Mouse (Mus musculus): Measurements from ENCODE around the gene Mst1. TPM values are rescaled to one million over a fixed set of nuclear protein-coding genes. Genes with fewer than 3 reads are reported as not detected.

Mst1 gene
- polyA plus RNA-seq, 1 experiment from 2014 or later, result 41.1 TPM

- Histone ChIP-seq H3K4me2 (no peak overlapping the region), H3K36me3 (replicated peaks) (peaks cover 81% of the 10 kb centered on the region), H3K9ac (no peak overlapping the region), H3K9me3 (replicated peaks) (no peaks in the 10 kb centered on the region), H3K27me3 (no peaks in the 10 kb centered on the region), H3K4me3 (replicated peaks) (no peak overlapping the region), H3K27ac (replicated peaks) (no peak overlapping the region), H3K4me1 (replicated peaks) (peaks cover 74% of the 10 kb centered on the region)
- ATAC-seq (ENCODE audit: insufficient read depth), result no peak
- 89% methylated on average over 15 of the region's 15 CpGs for WGBS (ENCODE audit: insufficient replicate concordance)
Measured at GRCm38 (mm10) chr9:108051184-108051930, 28.9 kb upstream of the Mst1 start.

GRCm38 (mm10) chr9:108051931-108052220 lies 28.4 kb upstream of the Mst1 start:
- no peak for ATAC-seq (ENCODE audit: insufficient read depth)
- Histone ChIP-seq H3K27ac (replicated peaks) (peak overlapping the region; percentile 53; the same call in 1 of the 2 replicates), H3K9me3 (replicated peaks) (no peaks in the 10 kb centered on the region), H3K4me2 (no peak overlapping the region), H3K4me3 (replicated peaks) (no peak overlapping the region), H3K4me1 (replicated peaks) (peaks cover 69% of the 10 kb centered on the region), H3K36me3 (replicated peaks) (peaks cover 81% of the 10 kb centered on the region), H3K9ac (no peak overlapping the region), H3K27me3 (no peaks in the 10 kb centered on the region)
- WGBS (ENCODE audit: insufficient replicate concordance), result 86% methylated on average over 4 of the region's 4 CpGs

GRCm38 (mm10) chr9:108052411-108052810 lies 27.8 kb upstream of the Mst1 start:
- peaks cover 63% of the 10 kb centered on the region for H3K4me1 ChIP-seq (replicated peaks)
- no peak for ATAC-seq (ENCODE audit: insufficient read depth)
- peak overlapping the region; percentile 53 for H3K27ac ChIP-seq (replicated peaks)
- H3K4me3 ChIP-seq (replicated peaks), result no peak overlapping the region
- no peaks in the 10 kb centered on the region for H3K27me3 ChIP-seq
- H3K9me3 ChIP-seq (replicated peaks), result no peaks in the 10 kb centered on the region
- WGBS (ENCODE audit: insufficient replicate concordance), result 66% methylated on average over 7 of the region's 7 CpGs
- peaks cover 81% of the 10 kb centered on the region for H3K36me3 ChIP-seq (replicated peaks)
- H3K9ac ChIP-seq, result 0 out of 2 replicates have a peak overlapping the region, but pooled peaks have one; percentile 23
- 0 out of 2 replicates have a peak overlapping the region, but pooled peaks have one; percentile 56 for H3K4me2 ChIP-seq

DNA sequence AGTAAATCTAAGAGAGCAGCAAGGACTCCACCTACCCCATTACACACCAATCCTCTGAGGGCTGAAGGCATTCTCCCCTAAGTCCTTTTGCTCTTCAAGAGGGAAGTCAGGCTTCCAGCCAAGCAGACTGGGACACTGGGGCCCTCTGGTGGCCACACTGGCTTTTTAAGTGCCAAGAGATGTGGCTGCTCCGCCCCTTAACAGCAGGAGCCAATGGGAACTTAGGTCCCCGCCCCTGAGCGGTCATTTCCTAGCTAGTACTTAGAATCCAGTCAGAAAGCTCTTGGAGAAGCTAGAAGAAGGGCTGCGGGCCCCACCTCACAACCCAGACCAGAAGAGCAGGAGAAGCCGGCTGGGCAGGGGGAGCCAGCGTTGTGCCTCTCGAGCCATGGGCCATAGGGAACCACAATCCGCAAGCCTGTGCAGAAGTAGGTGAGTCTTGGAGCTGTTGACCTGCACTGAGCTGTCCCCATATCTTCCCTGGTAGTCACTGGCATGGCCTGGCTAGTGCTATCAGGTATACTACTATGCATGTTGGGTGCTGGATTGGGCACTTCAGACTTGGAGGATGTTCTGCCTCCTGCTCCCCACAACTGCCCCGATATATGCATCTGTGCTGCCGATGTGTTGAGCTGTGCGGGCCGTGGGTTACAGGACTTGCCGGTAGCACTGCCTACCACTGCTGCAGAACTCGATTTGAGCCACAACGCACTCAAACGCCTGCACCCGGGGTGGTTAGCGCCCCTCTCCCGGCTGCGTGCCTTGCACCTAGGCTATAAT lies 27.2 kb upstream of the Mst1 start, which contains the start of gene Amigo3:
TSS of gene Amigo3 (plus strand) at position 275 of the 780 bp plus-strand sequence.
- Histone ChIP-seq H3K27me3 (no peaks in the 10 kb centered on the region), H3K9me3 (replicated peaks) (no peaks in the 10 kb centered on the region), H3K27ac (replicated peaks) (peak within 1 kb of the TSS; percentile 53), H3K4me3 (replicated peaks) (0 out of 2 replicates have a peak within 1 kb of the TSS, but pooled peaks have one; percentile 10), H3K36me3 (replicated peaks) (peaks cover 84% of the 10 kb centered on the region), H3K9ac (peak within 1 kb of the TSS; percentile 23; the same call in 1 of the 2 replicates), H3K4me2 (peak within 1 kb of the TSS; percentile 56), H3K4me1 (replicated peaks) (peaks cover 57% of the 10 kb centered on the region)
- peak; percentile 11 for ATAC-seq (ENCODE audit: insufficient read depth)
- WGBS (ENCODE audit: insufficient replicate concordance), result 51% methylated on average over 20 of the region's 20 CpGs

DNA sequence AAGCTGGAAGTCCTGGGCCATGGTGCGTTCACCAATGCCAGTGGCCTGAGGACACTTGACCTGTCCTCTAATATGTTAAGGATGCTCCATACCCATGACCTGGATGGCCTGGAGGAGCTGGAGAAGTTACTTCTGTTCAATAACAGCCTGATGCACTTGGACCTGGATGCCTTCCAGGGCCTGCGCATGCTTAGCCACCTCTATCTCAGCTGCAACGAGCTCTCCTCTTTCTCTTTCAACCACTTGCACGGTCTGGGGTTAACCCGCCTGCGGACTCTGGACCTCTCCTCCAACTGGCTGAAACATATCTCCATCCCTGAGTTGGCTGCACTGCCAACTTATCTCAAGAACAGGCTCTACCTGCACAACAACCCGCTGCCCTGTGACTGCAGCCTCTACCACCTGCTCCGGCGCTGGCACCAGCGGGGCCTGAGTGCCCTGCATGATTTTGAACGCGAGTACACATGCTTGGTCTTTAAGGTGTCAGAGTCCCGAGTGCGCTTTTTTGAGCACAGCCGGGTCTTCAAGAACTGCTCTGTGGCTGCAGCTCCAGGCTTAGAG lies 26.5 kb upstream of the Mst1 start:
- no peak overlapping the region for H3K27ac ChIP-seq (replicated peaks)

DNA sequence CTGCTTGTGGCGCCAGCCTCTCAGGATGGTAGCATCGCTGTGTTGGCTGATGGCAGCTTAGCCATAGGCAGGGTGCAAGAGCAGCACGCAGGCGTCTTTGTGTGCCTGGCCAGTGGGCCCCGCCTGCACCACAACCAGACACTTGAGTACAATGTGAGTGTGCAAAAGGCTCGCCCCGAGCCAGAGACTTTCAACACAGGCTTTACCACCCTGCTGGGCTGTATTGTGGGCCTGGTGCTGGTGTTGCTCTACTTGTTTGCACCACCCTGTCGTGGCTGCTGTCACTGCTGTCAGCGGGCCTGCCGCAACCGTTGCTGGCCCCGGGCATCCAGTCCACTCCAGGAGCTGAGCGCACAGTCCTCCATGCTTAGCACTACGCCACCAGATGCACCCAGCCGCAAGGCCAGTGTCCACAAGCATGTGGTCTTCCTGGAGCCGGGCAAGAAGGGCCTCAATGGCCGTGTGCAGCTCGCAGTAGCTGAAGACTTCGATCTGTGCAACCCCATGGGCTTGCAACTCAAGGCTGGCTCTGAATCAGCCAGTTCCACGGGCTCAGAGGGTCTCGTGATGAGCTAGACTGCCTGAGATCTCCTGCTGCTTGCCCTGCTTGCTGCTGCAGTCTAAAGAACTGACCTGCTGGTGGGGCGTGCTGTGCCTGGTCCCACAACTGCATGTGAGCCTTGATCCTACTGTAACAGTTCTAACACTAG lies 25.8 kb upstream of the Mst1 start:
- H3K36me3 ChIP-seq (replicated peaks), result peaks cover 98% of the 10 kb centered on the region
- peaks cover 48% of the 10 kb centered on the region for H3K4me1 ChIP-seq (replicated peaks)
- H3K4me3 ChIP-seq (replicated peaks), result no peak overlapping the region
- H3K27me3 ChIP-seq, result no peaks in the 10 kb centered on the region
- ATAC-seq (ENCODE audit: insufficient read depth), result no peak
- H3K9me3 ChIP-seq (replicated peaks), result no peaks in the 10 kb centered on the region
- no peak overlapping the region for H3K9ac ChIP-seq
- 88% methylated on average over 22 of the region's 22 CpGs for WGBS (ENCODE audit: insufficient replicate concordance)
- H3K4me2 ChIP-seq, result no peak overlapping the region
- H3K27ac ChIP-seq (replicated peaks), result no peak overlapping the region

More for the DNA sequence above, 26.5 kb upstream of the Mst1 start:
- Histone ChIP-seq H3K4me2 (0 out of 2 replicates have a peak overlapping the region, but pooled peaks have one; percentile 56), H3K27me3 (no peaks in the 10 kb centered on the region), H3K4me3 (replicated peaks) (no peak overlapping the region), H3K9me3 (replicated peaks) (no peaks in the 10 kb centered on the region), H3K9ac (no peak overlapping the region), H3K36me3 (replicated peaks) (peaks cover 91% of the 10 kb centered on the region), H3K4me1 (replicated peaks) (peaks cover 50% of the 10 kb centered on the region)
- ATAC-seq (ENCODE audit: insufficient read depth), result no peak
- WGBS (ENCODE audit: insufficient replicate concordance), result 91% methylated on average over 15 of the region's 15 CpGs

DNA sequence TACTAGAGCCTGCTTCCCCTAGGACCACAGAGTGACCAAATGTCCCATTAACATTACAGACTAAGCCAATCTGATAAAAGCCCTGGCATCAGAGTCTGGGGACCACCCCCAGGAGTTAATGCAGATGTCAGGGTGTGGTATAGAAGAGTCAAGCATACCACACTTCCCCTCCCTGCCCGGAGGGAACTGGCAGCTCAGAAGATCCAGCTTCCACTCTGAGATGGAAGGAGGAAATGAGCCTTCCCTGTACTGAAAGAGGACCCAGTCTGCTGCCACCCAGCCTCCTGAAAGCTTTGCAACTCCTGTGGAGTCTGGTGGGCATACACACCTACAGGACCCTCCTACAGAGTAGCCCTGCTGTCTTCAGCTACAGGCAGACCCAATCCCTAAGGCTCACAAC lies 25.2 kb upstream of the Mst1 start:
- peaks cover 100% of the 10 kb centered on the region for H3K36me3 ChIP-seq (replicated peaks)
- H3K4me2 ChIP-seq, result no peak overlapping the region
- H3K4me1 ChIP-seq (replicated peaks), result peaks cover 42% of the 10 kb centered on the region
- 48% methylated on average over 1 of the region's 1 CpGs for WGBS (ENCODE audit: insufficient replicate concordance)
- no peak for ATAC-seq (ENCODE audit: insufficient read depth)
- H3K9ac ChIP-seq, result no peak overlapping the region
- 0 out of 2 replicates have a peak overlapping the region, but pooled peaks have one; percentile 11 for H3K27ac ChIP-seq (replicated peaks)
- no peaks in the 10 kb centered on the region for H3K9me3 ChIP-seq (replicated peaks)
- H3K27me3 ChIP-seq, result no peaks in the 10 kb centered on the region
- no peak overlapping the region for H3K4me3 ChIP-seq (replicated peaks)

DNA sequence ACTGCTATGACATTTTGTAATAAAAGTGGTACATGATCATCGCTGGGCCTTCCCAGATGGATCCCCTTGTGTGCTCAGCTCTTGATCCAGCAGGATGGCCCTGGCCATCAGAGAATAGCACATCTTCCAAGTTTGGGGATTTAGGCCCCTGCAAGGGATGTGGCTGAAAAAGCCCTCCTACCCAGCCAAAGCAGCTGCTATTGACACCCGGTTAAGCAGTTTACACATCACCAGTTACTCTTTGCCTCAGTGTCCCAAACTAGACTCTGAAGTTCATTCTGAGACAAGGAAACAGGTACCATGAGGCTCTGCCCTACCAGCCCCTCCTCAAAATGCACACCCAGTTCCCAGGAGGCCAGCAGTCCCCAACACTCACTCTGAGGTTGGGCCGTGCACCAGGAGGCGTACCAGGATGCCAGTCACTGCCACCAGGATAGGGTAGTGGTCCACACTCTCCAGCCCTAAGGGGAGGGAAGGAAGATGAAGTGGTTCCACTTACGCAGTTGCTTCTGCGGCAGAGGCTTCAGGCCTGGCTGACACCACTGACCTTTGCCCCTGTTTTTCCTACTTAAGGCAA lies 24.5 kb upstream of the Mst1 start:
- peaks cover 100% of the 10 kb centered on the region for H3K36me3 ChIP-seq (replicated peaks)
- WGBS (ENCODE audit: insufficient replicate concordance), result 97% methylated on average over 6 of the region's 6 CpGs
- no peak for ATAC-seq (ENCODE audit: insufficient read depth)

DNA sequence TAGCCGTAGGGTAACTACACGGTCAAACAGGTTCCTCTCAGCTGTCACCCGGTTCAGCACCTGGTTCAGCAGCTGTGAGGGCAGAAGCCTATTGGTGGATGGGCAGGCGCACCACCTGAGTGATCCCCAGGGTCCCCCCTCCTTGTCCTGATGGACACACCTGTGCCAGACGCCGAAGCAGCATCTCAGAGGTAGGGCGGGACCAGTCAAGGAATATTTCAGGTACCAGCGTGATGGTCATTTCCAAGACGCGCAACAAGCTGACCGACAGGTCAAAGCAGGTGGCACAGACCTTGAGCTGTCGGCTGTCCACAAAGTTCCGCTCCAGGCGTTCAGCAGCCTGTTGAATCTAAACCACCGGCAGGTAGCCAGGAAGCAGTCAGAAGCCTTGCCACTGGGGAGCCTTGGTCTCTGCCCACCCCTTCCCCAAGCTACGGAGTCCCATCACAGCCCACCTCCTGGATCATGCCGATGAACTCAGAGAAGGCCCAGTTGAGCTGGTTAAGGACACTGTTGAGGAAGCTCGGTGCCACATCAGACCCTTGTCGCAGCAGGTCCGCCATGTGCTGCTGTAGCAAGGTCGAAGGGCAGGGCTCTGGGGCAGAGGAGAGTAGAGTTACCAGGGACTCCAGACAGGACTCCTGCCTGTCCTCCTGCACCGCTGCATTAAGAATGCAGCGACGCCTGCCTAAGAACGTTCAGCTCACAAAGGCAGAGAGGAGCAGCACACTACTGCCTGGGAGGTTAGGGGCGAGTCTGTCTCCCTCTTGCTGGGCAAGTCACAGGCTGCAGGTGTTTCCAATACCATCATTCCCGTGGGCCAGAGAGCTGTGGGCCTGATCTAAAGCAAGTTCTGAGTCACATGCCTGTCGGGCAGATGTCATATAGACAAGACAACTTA lies 23.6 kb upstream of the Mst1 start:
- Histone ChIP-seq H3K36me3 (replicated peaks) (peaks cover 100% of the 10 kb centered on the region), H3K9ac (no peak overlapping the region), H3K4me1 (replicated peaks) (peaks cover 37% of the 10 kb centered on the region), H3K4me2 (no peak overlapping the region), H3K9me3 (replicated peaks) (no peaks in the 10 kb centered on the region), H3K4me3 (replicated peaks) (no peak overlapping the region), H3K27me3 (no peaks in the 10 kb centered on the region), H3K27ac (replicated peaks) (no peak overlapping the region)
- no peak for ATAC-seq (ENCODE audit: insufficient read depth)
- 89% methylated on average over 28 of the region's 28 CpGs for WGBS (ENCODE audit: insufficient replicate concordance)

More for the DNA sequence above, 24.5 kb upstream of the Mst1 start:
- no peak overlapping the region for H3K9ac ChIP-seq
- H3K27me3 ChIP-seq, result no peaks in the 10 kb centered on the region
- no peak overlapping the region for H3K27ac ChIP-seq (replicated peaks)
- no peak overlapping the region for H3K4me2 ChIP-seq
- no peak overlapping the region for H3K4me3 ChIP-seq (replicated peaks)
- peaks cover 37% of the 10 kb centered on the region for H3K4me1 ChIP-seq (replicated peaks)
- no peaks in the 10 kb centered on the region for H3K9me3 ChIP-seq (replicated peaks)

DNA sequence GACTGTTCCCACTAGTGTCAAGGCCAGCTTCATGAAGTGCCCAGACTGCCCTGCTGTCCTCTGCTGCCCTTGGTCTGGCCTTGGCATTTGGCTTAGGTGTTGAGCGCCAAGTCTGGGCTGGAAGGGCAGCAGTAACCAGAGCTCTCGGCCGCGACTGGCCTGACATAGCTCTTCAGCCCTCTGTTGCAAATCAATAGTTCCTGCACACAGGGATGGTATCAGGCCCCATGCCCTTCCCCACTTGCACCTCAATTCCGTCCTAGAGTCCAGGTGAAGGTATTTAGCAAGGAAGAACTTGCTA lies 23.0 kb upstream of the Mst1 start:
- no peak for ATAC-seq (ENCODE audit: insufficient read depth)
- Histone ChIP-seq H3K4me1 (replicated peaks) (peaks cover 35% of the 10 kb centered on the region), H3K4me3 (replicated peaks) (no peak overlapping the region), H3K9ac (no peak overlapping the region), H3K27me3 (no peaks in the 10 kb centered on the region), H3K4me2 (no peak overlapping the region), H3K27ac (replicated peaks) (no peak overlapping the region), H3K36me3 (replicated peaks) (peaks cover 100% of the 10 kb centered on the region), H3K9me3 (replicated peaks) (no peaks in the 10 kb centered on the region)
- WGBS (ENCODE audit: insufficient replicate concordance), result 82% methylated on average over 5 of the region's 5 CpGs

Measured in liver, embryonic 15.5 days (tissue).